Mouse (Mus musculus): Measurements from ENCODE around the gene Pcyox1. TPM values are rescaled to one million over a fixed set of nuclear protein-coding genes. Genes with fewer than 3 reads are reported as not detected.

The Pcyox1 gene
- polyA plus RNA-seq, 1 experiment from 2014 or later = 45.9 TPM

- H3K9ac ChIP-seq = no peak overlapping the region
- no peak overlapping the region for H3K4me2 ChIP-seq
- H3K27me3 ChIP-seq (replicated peaks) = no peaks in the 10 kb centered on the region
- ATAC-seq = no peak
- no peak overlapping the region for H3K27ac ChIP-seq
- 72% methylated on average over 6 of the region's 6 CpGs for WGBS (ENCODE audit: insufficient replicate concordance)
- peaks cover 79% of the 10 kb centered on the region for H3K36me3 ChIP-seq
- no peaks in the 10 kb centered on the region for H3K9me3 ChIP-seq (replicated peaks)
- no peaks in the 10 kb centered on the region for H3K4me1 ChIP-seq
- H3K4me3 ChIP-seq = no peak overlapping the region
Observed at GRCm38 (mm10) chr6:86418711-86419110, 21.8 kb upstream of the Pcyox1 start.

- Histone ChIP-seq H3K9me3 (replicated peaks) (no peaks in the 10 kb centered on the region), H3K4me1 (peaks cover 36% of the 10 kb centered on the region), H3K9ac (no peak overlapping the region), H3K27ac (no peak overlapping the region), H3K4me3 (no peak overlapping the region), H3K27me3 (replicated peaks) (no peaks in the 10 kb centered on the region), H3K36me3 (peaks cover 25% of the 10 kb centered on the region), H3K4me2 (0 out of 2 replicates have a peak overlapping the region, but pooled peaks have one; percentile 27)
- no peak for ATAC-seq
Observed at GRCm38 (mm10) chr6:86406306-86406705, 9.4 kb upstream of the Pcyox1 start.

GRCm38 (mm10) chr6:86404996-86405395, 8.0 kb upstream of the Pcyox1 start:
- peak overlapping the region; percentile 96 for H3K9ac ChIP-seq
- peak overlapping the region; percentile 80 for H3K4me2 ChIP-seq
- H3K9me3 ChIP-seq (replicated peaks) = no peaks in the 10 kb centered on the region
- under 1% methylated on average over 11 of the region's 11 CpGs for whole genome bisulfite sequencing (ENCODE audit: insufficient replicate concordance)
- no peaks in the 10 kb centered on the region for H3K27me3 ChIP-seq (replicated peaks)
- H3K27ac ChIP-seq = peak overlapping the region; percentile 96
- H3K36me3 ChIP-seq = peaks cover 25% of the 10 kb centered on the region
- ATAC-seq = no peak
- peak overlapping the region; percentile 98 for H3K4me3 ChIP-seq
- peaks cover 41% of the 10 kb centered on the region for H3K4me1 ChIP-seq

- Histone ChIP-seq H3K4me2 (peak within 1 kb of the TSS; percentile 80), H3K27me3 (replicated peaks) (no peaks in the 10 kb centered on the region), H3K27ac (peak within 1 kb of the TSS; percentile 96), H3K4me1 (peaks cover 41% of the 10 kb centered on the region), H3K4me3 (peak within 1 kb of the TSS; percentile 98), H3K36me3 (peaks cover 25% of the 10 kb centered on the region), H3K9ac (peak within 1 kb of the TSS; percentile 96), H3K9me3 (replicated peaks) (no peaks in the 10 kb centered on the region)
- WGBS (ENCODE audit: insufficient replicate concordance) = under 1% methylated on average over 62 of the region's 62 CpGs
- peak; percentile 95 for ATAC-seq
Observed at GRCm38 (mm10) chr6:86404100-86404861, 7.3 kb upstream of the Pcyox1 start, which contains the start of gene Tia1. Tia1 (plus strand) TSS chr6:86404219.

- peak overlapping the region; percentile 96 for H3K9ac ChIP-seq
- H3K27me3 ChIP-seq (replicated peaks) = no peaks in the 10 kb centered on the region
- WGBS (ENCODE audit: insufficient replicate concordance) = under 1% methylated on average over 15 of the region's 15 CpGs
- no peaks in the 10 kb centered on the region for H3K9me3 ChIP-seq (replicated peaks)
- H3K4me3 ChIP-seq = peak overlapping the region; percentile 98
- peak; percentile 73 for ATAC-seq
- peaks cover 21% of the 10 kb centered on the region for H3K36me3 ChIP-seq
- H3K4me1 ChIP-seq = peaks cover 41% of the 10 kb centered on the region
- peak overlapping the region; percentile 96 for H3K27ac ChIP-seq
- H3K4me2 ChIP-seq = peak overlapping the region; percentile 80
Observed at GRCm38 (mm10) chr6:86403728-86404099, 6.8 kb upstream of the Pcyox1 start.

DNA sequence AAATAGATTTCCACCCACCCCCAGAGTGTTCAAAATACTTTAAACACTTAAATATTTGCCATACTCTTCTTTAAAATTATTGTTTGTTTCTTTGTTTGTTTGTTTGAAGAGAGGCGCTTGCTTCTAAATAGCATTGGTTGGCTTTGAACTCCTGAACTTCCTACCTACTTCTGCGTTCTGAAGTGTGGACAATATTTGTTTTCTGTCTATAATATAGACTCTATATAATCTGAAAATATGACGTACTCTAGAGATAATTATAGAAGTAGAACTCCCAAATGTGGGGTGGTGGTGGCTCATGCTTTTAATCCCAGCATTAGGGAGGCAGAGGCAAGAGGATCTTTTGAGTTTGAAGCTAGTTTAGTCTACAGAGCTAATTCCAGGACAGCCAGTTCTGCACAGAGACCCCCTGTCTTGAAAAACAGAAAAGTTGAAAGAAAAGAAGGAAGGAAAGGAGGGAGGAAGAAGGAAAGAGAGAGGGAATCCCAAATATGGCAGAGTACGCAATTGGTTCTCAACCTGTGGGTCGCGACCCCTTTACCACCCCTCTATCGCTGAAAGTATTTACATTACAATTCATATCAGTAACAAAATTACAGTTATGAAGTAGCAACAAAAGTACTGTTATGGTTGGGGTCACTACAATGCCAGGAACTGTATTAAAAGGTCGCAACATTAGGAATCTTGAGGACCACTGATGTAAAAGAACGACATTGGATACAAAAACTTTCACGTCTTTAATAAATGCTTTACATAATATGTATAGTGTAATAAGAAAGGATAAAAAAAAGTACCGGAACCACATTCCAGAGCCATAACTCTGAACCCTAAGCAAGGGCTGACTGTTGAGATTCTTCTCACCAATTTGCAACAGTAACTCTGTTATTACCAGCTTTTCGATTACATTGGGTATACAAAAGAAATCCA, 6.0 kb upstream of the Pcyox1 start:
- WGBS (ENCODE audit: insufficient replicate concordance) = 26% methylated on average over 12 of the region's 12 CpGs
- Histone ChIP-seq H3K9ac (peak overlapping the region; percentile 96), H3K9me3 (replicated peaks) (no peaks in the 10 kb centered on the region), H3K4me2 (peak overlapping the region; percentile 80), H3K36me3 (peaks cover 16% of the 10 kb centered on the region), H3K4me3 (peak overlapping the region; percentile 98), H3K4me1 (peaks cover 43% of the 10 kb centered on the region), H3K27ac (no peak overlapping the region), H3K27me3 (replicated peaks) (peaks cover 3% of the 10 kb centered on the region; the same call in 1 of the 2 replicates)
- no peak for ATAC-seq

- no peak overlapping the region; the same call in 1 of the 2 replicates for H3K9ac ChIP-seq
- 6% methylated on average over 9 of the region's 9 CpGs for WGBS (ENCODE audit: insufficient replicate concordance)
- H3K4me3 ChIP-seq = peak overlapping the region; percentile 33
- peaks cover 5% of the 10 kb centered on the region; the same call in 1 of the 2 replicates for H3K27me3 ChIP-seq (replicated peaks)
- H3K36me3 ChIP-seq = no peaks in the 10 kb centered on the region
- no peak overlapping the region for H3K27ac ChIP-seq
- H3K9me3 ChIP-seq (replicated peaks) = no peaks in the 10 kb centered on the region
- 0 out of 2 replicates have a peak, but pooled peaks have one; percentile 33 for ATAC-seq
- peaks cover 52% of the 10 kb centered on the region for H3K4me1 ChIP-seq
- peak overlapping the region; percentile 57 for H3K4me2 ChIP-seq
Observed at GRCm38 (mm10) chr6:86400972-86401371, 4.0 kb upstream of the Pcyox1 start.

DNA sequence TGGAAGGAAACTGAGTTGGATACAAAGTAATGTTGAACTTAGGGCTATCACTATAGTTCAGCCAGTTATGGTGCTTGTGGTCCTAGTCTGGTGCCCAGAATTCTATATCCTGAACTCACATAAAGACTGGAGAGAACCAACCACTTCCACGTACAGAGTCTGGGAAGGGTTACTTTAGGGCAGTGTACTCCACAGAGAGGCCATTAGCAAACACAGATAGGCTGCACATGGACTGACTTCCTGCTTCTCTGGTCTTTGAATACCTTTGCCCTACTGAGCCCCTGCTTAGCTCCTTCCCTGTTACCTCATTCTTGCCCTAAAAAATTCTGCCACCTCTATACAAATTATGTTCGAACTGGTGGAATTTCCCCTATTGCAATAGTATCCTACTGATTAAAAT, 3.0 kb upstream of the Pcyox1 start:
- no peak overlapping the region for H3K9ac ChIP-seq
- H3K4me2 ChIP-seq = no peak overlapping the region
- WGBS (ENCODE audit: insufficient replicate concordance) = 55% methylated on average over 2 of the region's 2 CpGs
- no peaks in the 10 kb centered on the region for H3K9me3 ChIP-seq (replicated peaks)
- H3K4me3 ChIP-seq = no peak overlapping the region
- H3K36me3 ChIP-seq = no peaks in the 10 kb centered on the region
- ATAC-seq = no peak
- peaks cover 5% of the 10 kb centered on the region; the same call in 1 of the 2 replicates for H3K27me3 ChIP-seq (replicated peaks)
- peaks cover 52% of the 10 kb centered on the region for H3K4me1 ChIP-seq
- H3K27ac ChIP-seq = no peak overlapping the region

- no peak overlapping the region for H3K4me2 ChIP-seq
- H3K27me3 ChIP-seq (replicated peaks) = peaks cover 5% of the 10 kb centered on the region; the same call in 1 of the 2 replicates
- H3K27ac ChIP-seq = no peak overlapping the region
- no peak overlapping the region for H3K9ac ChIP-seq
- no peak for ATAC-seq
- H3K4me3 ChIP-seq = no peak overlapping the region
- H3K9me3 ChIP-seq (replicated peaks) = no peaks in the 10 kb centered on the region
- WGBS (ENCODE audit: insufficient replicate concordance) = 76% methylated on average over 2 of the region's 2 CpGs
- peaks cover 6% of the 10 kb centered on the region for H3K36me3 ChIP-seq
- H3K4me1 ChIP-seq = peaks cover 60% of the 10 kb centered on the region
Observed at GRCm38 (mm10) chr6:86398986-86399385, 2.0 kb upstream of the Pcyox1 start.

- peaks cover 5% of the 10 kb centered on the region; the same call in 1 of the 2 replicates for H3K27me3 ChIP-seq (replicated peaks)
- peaks cover 57% of the 10 kb centered on the region for H3K4me1 ChIP-seq
- H3K9me3 ChIP-seq (replicated peaks) = no peaks in the 10 kb centered on the region
- H3K36me3 ChIP-seq = peaks cover 17% of the 10 kb centered on the region
- ATAC-seq = no peak
- H3K4me3 ChIP-seq = peak overlapping the region; percentile 84
- H3K4me2 ChIP-seq = peak overlapping the region; percentile 88
- H3K27ac ChIP-seq = peak overlapping the region; percentile 82
- WGBS (ENCODE audit: insufficient replicate concordance) = 5% methylated on average over 14 of the region's 14 CpGs
- H3K9ac ChIP-seq = peak overlapping the region; percentile 81
Observed at GRCm38 (mm10) chr6:86397257-86397980, 465 bp upstream of the Pcyox1 start.

DNA sequence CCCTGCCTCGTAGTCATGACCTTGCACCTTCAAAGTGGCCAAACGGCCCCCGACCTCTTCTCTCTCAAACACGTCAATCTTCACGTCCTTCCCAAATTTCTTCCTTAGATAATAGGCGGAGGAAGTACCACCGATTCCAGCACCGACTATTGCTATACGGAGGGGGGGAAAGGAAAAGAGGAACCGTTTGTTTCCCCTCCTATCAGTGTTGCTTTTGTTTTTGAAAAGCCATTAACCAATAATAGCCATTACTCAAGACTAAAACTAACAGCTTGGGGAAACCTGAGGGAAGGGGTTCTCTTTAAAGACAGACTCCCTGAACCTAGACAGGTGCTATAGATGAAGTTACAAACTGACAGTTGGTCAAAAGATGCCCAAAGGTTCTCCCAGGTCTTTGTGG, 985 bp downstream of the Pcyox1 start:
- Histone ChIP-seq H3K9ac (peak overlapping the region; percentile 81), H3K4me1 (peaks cover 52% of the 10 kb centered on the region), H3K4me3 (peak overlapping the region; percentile 84), H3K27ac (peak overlapping the region; percentile 82; the same call in 1 of the 2 replicates), H3K4me2 (peak overlapping the region; percentile 88), H3K36me3 (peaks cover 31% of the 10 kb centered on the region), H3K9me3 (replicated peaks) (no peaks in the 10 kb centered on the region), H3K27me3 (replicated peaks) (peaks cover 5% of the 10 kb centered on the region; the same call in 1 of the 2 replicates)
- ATAC-seq = no peak
- WGBS (ENCODE audit: insufficient replicate concordance) = 8% methylated on average over 10 of the region's 10 CpGs
